Mouse (Mus musculus) c-Kit-negative CD71-positive TER-119-positive erythroid progenitor cells, embryonic 14.5 days (primary cell): Measurements from ENCODE around the gene H2-D1.
"Not testable (repeated sequence)": the region's sequence is repeated elsewhere in the genome, so short reads cannot be mapped to it uniquely, and the experiment has no call there.

Source experiments
- DNase-seq: peaks from one replicate; pipeline ENCODE4 v3.0.0-alpha.2; 2013; ENCODE audit warnings: low read depth, low spot score

H2-D1 gene

DNA sequence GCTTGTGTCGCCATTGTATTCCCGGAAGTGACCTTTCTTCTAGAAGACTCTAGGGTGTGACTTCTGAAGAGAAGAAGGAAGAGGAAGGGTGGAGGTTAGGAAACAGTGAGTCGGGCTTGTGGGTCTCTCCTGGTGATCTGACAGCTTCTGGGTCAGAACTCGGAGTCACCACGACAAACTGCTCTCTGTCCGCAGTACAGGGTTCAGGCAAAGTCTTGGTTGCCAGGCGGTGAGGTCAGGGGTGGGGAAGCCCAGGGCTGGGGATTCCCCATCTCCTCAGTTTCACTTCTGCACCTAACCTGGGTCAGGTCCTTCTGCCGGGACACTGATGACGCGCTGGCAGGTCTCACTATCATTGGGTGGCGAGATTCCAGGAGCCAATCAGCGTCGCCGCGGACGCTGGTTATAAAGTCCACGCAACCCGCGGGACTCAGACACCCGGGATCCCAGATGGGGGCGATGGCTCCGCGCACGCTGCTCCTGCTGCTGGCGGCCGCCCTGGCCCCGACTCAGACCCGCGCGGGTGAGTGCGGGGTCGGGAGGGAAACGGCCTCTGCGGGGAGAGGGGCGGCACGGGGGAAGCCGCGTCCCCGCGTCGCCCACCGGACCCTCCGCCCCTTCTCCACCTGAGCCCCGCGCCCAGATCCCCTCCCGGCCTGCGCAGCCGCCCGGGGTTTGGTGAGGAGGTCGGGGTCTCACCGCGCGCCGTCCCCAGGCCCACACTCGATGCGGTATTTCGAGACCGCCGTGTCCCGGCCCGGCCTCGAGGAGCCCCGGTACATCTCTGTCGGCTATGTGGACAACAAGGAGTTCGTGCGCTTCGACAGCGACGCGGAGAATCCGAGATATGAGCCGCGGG, at the start of gene H2-D1:
TSS of gene H2-D1 (plus strand) at position 67 of the 859 bp plus-strand sequence.
- peak; percentile 80 for DNase-seq

DNA sequence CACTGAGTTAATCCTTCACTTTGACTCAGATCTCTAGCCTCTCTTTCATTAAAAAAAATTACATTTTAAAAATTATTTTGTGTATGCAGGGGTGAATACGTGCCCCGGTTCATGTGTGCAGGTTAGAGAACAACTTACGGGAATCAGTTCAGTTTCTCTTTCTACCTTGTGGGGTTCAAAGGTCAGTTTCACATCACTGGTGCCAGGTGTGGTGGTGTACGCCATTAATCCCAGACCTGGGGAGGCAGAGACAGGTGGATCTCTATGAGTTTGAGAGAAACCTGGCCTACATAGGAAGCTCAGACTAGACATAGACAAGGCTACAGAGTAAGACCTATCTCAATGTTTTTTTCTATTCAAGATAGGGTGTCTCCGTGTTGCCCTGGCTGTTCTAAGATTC, 49.5 kb upstream of the H2-D1 start:
- no peak for DNase-seq

DNA sequence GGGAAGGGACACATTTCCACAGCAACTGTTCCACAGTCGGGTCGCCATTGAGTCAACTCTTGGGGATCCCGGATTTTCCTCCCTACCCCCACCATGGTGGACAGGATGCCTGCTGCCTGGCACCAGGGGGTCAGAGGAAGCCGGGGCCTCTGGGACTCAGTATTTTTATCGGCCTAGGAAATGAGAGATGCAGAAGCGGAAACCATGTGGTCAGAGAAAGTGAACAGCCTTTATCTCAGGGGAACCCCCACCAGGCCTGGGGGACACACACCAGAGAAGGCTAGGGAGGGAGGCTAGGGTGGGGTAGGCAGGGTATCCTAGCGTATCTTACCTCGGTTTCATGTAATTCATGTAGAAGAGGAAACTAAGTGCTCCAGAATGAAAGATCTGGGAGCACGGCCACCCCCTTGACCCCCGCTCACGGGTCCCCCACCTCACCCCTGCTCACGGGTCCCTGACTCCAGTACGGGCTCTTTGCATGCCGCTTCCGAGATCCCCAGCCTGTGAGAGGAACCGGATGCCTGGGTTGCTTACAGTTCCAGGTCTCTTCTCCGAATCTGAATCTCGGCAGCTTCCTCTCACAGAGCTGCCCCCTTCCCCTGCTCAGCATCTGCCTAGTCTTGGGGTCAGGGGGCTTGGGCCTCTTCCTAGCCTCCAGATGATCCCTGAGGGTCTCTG, 43.9 kb upstream of the H2-D1 start:
- DNase-seq, result no peak

DNA sequence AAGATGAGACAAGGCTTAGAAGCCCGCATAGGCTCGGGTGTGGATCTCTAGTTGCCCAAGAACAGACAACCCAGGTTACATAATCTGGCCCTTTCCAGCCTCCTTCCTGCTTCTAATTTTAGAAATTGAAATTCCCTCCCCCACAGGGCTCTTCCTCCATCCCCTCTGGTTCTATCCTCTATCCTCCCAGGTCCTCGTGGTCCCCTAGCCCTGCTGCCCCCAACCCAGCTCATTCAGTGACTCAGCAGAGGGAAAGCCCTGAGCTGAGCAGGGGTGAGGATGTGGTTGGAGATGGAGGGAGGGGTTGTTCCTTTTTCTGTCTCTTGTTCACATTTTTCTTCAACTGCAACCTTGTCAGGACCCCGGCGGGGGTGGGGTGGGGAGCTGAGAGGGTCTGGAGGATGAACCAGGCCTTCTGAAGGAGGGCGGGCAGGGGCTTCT, 42.9 kb upstream of the H2-D1 start:
- DNase-seq, result no peak

DNA sequence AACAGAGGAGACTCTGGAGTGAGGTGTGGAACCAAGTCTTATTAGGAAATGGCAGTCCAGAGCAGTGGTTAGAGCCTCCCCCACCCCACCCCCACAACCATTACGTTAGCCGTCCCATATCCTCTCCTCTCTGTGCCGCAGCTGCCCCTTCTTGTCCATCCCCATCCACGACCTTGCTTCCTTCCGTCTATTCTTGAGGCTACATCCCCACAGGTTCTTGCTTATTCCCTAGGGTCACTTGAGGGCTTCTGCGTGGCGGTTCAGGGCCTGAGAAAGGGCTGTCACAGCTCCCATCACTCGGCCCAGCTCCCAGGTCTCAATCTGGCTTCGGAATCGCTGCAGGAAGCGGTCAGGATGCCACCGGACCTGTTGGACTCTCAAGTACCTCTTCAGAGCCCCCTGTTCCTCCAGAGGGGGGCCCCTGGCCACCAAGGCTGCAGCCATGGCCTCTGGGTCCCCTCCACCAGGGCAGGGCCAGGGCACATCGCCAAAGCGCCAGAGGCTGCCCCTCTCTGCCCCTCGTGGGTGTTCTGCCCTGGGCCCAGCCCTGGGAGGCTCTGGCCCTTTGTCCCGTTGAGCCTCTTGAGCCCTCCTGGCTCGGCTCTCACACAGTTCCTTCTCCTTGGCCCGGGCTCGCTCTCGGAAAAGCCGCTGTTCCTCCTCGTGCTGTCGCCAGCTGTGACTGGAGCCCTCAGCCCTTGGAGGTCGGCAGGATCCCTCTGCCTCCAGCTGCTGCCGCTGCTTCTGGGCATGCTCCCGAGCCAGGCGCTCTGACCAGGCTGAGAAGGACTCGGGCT, 42.2 kb upstream of the H2-D1 start, which contains the start of gene Gm16181:
TSS of gene Gm16181 (plus strand) at position 679 of the 797 bp plus-strand sequence.
- no peak for DNase-seq

DNA sequence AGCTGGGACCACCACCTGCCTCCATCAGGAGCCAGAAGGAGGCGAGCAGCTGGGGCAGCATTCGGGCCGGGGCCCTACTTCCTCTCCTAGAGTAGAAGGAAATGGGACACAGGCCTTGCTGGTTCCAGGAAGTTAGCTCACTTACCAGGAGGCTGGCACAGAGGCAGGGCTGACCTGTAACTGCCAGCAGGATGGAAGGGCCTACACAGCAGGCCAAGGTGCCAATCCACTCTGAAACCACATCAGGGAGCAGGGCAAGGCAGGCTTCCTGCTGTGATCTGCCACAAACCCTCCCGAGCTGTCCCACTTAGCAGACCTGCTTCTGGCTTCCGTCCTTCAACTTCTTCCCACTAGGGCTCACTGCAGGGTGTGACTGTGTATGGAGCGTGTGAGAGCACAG, 40.2 kb upstream of the H2-D1 start:
- DNase-seq, result no peak

DNA sequence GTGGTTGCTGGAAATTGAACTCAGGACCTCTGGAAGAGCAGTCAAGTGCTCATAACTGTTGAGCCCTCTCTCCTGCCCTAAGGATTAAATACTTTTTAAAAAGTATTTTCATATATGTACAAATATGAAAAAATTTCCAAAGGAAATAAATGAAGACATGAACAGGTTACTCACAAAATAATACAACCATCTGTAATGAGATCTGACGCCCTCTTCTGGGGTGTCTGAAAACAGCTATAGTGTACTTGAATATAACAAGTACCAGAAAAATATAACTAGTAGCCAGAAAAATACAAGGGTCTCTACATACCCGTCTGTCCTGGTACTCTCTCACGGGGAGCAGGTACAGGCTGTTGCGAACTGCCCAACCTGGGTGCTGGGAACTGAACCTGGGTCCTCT, 37.9 kb upstream of the H2-D1 start:
- DNase-seq, result no peak

DNA sequence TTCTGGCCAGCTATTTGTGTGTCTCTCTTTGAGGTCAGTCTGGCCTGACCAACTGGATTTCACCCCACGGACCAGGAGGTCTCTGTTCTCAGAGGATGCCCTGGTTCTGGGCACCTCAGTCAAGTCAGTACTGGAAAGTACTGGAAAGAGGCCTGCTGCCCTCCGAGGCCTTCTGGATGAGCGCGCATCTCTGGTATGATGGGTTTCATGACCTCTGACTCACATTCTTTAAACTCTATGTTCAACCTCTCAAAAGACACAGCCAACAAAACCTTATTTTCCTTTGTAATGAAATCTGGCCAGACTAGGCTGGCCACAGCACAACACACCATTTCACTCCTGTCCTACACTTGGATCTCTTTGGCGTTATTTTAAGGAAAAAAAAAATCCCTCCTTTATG, 37.1 kb upstream of the H2-D1 start:
- no peak for DNase-seq

DNA sequence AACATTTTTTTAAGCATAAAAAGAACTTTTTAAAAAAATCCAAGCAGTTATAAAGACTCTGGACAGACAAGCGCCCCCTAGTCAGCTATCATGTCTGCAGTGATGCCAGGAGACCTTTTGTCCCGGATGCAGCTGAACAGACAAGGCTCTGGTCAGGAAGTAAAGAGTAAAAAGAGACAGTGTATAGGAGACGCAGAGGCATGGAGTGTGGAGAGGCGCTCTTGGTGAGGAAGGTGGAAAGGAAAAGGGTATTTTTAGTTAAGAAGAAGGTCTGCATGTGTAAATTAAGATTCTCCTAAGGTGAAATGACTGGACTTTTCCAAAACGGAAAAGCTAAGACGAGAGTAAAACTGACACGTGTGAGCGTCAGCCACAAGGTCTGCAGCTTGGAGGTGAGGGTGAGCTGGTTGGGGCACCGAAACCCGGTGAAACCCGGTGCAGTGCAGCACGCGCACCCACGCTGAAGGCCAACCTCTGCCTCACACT, 35.9 kb upstream of the H2-D1 start:
- no peak for DNase-seq

DNA sequence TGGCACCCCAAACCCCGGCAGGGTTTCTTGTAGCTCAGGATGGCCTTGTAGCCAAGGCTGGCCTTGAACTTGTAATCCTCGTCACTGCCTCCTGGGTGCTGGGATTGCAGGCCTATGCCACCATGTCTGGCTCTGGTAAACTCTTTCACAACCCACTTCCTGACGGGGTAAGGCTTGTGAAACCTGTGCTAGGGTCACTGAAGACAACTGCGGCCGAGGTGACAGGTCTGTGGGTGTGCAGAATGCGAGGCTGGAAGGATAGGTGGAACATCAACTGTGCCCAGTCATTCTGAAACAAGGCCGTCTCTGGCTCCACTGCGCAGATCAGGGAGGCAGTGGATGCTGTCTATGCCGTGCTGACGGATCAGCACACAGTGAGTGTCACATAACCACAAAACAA, 31.5 kb upstream of the H2-D1 start:
- no peak for DNase-seq

DNA sequence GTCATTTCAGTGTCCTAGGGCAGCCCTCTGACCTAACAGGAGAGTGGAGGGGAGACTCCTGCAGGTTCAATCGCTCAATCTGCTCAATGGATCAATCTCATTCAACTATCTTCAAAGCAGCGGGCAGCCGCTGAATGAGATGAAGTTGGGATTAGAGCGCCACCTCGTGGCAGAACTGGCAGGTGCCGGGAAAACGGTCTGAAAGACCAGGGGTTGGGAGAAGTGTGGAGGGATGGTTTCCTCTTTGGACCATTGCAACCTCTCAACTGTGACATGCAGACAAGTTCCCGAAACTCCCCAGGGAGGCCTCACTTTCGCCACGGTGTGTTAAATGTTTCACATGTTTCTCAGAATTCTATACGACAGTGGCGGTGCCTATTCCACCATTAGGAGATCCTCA, 30.5 kb upstream of the H2-D1 start:
- peak; percentile 57 for DNase-seq

DNA sequence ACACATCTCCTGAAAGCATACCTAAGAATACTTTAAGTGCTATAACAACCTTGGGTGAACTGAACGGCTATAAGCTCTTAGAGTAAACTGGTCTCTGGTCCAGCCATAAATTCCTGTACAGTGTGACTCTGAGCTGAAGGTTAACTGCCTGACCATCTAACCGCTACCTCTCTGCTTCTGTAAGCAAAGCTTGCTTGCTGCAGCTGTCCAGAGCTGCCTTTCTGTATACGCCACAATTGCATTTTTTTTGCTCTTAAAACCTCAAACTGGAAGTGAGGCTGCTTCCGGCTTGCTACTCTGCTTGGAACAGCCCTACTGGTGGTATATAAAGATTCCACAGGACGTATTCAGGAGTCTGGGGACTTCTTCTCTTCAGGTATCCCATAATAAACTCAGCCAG, 29.9 kb upstream of the H2-D1 start:
- no peak for DNase-seq

DNA sequence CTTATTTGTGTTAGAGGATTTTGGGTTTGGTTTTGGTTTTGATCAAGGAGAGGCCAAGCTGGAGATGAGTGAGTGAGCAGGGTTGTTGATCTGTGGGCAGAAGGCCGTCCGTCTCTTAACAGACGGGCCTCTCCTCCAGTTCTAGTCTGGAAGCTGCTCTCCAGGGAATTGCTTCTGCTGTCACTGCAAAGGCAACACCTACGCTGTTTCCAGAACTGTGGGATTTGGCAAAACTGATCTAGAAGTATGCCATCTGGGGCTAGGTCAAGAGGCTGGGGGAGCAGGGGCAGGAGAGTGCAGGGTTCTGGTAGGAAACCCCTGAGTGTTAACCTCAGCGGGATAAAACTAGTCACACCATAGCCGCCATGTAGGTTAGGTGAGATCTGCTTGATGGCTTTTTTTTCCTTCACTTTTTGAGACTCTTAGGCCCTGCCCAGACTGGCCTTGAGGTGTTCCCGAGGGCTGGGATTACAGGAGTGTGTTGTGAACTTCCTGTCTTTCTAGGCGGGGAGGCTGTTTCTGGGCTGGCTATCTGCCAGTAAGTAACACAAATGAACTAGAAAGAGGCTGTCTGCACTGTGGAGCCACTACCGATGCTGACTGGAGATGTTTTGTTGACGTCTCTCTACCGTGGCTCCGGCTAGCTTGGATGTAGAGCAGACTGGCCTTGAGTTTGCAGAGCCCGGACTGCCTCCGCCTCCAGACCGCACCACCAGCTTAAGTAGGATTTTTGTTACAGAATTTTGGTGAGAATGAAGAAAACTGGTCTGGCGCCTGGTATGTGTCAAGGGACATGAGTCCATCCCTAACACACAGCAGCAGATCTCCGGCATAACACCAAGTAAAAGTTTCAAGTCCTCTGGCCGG, 29.2 kb upstream of the H2-D1 start, which contains the start of gene Atp6v1g2:
TSS of gene Atp6v1g2 (plus strand) at position 547 of the 867 bp plus-strand sequence.
- DNase-seq, result no peak

DNA sequence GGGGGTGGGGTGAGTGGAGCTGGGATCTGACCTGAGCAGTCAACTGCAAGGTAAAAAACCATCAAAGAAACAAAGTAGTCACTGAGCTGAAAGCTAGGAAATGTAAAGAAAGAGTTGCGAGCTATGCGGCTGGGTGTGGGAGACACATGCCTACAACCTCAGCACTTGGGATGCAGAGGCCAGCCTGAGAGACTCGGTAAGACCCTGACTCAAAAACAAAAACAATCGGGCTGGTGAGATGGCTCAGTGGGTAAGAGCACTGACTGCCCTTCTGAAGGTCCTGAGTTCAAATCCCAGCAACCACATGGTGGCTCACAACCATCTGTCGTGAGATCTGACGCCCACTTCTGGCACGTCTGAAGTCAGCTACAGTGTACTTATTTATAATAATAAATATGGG, 28.4 kb upstream of the H2-D1 start:
- not testable (repeated sequence) for DNase-seq

DNA sequence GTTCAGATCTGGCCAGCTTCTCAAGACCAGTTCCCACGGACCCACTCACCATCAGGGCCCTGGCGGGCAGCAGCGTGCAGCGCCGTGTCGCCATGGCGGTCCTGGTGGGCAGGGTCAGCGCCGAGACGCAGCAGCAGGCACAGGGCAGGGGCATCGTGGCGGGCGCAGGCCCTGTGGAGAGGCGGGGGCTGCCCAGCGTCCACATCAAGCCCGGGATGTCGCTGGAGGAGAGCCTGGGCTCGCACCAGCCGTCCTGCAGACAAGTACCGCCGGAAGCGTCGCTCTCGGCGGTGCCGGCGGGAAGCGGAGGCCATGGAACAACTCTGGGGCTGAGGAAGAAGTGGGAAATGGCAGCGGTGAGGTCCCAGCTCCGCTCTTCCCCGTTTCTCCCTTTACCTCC, 27.6 kb upstream of the H2-D1 start:
- no peak for DNase-seq

DNA sequence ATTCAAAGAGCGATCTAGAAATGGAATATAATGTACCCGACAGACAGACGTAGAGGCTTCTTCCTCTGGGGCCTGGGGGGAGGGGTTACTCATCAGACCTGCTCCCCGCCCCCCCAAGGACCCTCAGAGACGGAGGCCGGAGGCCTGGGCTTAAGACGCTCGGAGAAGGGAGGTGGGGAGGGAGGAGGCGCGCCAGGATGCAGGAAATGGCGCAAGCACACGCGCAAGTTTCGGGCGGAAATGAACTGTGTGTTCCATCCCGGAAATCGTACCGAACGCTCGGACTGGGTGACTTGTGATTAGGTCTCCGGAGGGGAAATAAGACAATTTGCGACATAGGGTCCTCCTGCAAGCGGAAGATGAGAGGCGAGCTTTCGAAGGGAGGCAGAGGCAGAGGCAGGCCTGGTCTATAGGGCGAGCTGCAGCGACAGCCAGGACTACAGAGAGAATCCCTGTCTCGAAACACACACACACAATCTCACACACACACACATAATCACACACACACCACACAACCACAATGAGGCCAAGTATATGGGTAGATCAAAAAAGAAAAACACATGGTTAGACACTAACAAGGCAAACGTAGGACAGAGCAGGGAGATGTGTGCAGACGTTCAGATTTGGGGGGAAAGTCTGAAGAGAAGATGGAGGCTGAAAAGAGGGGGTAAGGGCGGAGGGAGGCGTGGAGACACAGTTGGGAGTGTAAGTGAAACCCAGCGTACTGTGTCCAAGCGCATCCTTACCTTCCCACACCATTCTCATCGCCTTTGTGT, 26.7 kb upstream of the H2-D1 start, which contains the start of gene Nfkbil1:
TSS of gene Nfkbil1 (minus strand) at position 179 of the 776 bp plus-strand sequence.
- peak; percentile 72 for DNase-seq

DNA sequence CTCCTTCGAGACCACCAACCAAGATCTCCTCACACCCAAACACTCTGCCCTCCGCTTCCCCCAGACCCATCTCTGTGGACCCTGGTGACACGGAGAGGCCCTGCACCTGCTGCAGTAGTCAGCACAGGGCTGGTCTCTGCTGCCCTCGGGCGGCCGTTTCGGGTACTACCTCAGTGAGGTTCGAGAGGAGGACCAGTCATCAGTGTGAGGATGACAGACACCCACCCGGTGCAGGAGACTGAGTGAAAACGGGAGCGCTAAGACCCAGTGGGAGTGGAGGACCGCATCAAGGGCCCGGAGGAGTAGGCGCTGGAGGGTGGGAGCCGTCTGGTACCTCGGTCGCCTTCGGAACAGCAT, 26.2 kb upstream of the H2-D1 start:
- DNase-seq, result peak; percentile 86

DNA sequence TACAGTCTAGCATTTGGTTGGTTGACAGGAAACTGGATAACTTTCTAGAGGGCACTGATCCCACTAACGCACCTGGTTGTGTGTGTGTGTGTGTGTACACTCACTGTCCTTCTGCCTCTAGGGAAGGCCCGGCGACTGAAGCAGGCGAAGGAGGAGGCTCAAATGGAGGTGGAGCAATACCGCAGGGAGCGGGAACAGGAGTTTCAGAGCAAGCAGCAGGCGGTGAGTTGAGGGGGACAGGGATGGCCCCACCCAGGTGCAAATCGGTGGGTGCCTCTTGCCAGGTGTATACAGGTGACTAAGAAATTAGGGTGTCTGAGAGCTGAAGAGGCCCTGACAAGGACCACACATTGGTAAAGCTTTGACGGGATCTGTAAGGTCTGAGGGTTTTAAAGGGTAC, 25.5 kb upstream of the H2-D1 start:
- no peak for DNase-seq

DNA sequence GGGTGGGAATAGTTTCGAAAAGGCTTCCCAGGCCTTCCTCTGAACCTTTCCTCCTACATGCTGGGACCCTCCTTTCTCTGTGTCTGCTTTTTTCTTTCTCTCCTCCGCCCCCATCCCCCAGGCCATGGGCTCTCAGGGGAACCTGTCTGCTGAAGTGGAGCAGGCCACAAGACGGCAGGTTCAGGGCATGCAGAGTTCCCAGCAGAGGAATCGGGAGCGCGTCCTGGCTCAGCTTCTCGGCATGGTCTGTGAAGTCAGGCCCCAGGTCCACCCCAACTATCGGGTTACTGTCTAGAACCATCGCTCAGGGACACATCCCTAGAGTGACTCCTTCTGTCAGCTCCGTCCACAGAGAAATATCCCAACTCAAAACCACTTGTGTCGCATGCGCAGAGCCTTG, 25.0 kb upstream of the H2-D1 start:
- DNase-seq, result no peak

DNA sequence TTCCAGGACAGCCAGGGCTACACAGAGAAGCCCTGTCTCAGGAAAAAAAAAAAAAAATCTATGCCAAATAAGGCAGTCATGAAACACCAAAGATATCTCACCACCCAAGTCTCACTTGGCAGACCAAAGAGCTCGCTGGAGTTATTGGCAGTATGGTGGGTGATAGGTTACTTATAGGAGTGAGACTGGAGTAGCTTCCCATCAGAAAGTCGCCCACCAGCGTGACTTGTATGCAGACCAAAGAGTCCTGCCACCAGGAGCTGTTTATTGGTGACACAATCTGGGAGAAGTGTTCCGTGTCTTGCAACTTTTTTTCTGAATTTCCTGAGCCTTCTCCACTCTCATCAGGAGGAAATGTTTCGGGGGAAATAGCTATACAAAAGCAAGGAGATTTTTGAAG, 22.8 kb upstream of the H2-D1 start:
- no peak for DNase-seq
